Mouse (Mus musculus): ENCODE results near the gene Tmem184b.

Tmem184b gene

DNA sequence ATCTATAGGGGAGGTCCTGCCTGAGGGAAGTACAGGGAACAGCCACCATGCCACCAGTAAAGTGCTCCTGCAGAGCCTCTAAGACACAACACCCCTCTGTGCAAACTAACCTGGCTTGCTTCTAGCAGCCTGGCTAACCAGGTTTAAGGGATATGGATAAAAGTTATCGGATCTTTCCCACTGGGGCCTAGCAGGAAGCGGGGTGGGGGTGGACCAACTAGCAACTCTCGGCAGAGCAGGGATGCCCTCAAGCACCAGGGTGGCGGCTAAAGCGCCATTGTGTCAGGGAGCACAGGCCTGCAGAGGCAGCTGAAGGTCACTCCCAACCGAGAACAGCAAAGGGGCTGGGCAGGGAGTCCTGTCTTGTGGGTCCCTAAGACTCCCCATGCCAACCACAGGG lies 39.2 kb downstream of the Tmem184b start:
- DNase-seq: no peak

- no peak for DNase-seq
These were observed 42.3 kb downstream of the Tmem184b start for GRCm38 (mm10) chr15:79361023-79361422.

- no peak for DNase-seq
These were observed 43.0 kb downstream of the Tmem184b start for GRCm38 (mm10) chr15:79360371-79360770.

- DNase-seq: no peak
These were observed 43.4 kb downstream of the Tmem184b start for GRCm38 (mm10) chr15:79359954-79360353.

DNA sequence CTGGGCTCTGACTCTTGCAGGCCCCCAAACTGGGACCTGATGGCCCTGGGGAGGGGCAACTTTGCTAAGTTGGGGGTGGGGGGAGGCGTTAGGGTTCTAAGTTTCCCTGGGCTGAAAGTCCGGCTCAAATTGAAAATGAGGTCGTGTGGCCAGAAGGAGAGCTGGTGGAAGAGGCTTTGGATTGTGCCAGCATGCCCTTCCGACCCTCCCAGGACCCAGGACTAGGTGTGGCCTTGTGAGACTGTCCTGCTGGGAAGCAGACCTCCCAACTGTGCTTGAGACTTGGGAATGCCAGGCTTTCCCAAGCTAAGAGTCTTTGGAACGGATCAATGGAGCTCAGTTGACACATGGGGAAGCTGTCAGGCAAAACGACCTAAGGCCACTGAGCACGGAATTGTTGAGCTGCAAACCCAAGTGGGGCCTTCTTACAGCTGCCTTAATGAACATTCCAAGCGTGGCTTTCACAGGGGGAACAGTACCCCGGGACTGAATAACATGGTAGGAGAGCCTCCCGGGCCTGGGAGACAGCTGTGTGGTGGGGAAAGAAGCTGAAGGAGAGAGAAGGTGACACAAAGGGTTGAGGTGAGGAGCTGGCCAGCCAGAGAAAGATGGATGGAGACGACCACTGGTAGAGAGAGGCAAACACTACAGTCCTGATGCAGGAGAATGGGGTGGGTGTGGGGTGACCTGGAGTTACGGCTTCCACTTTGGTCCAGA lies 45.2 kb downstream of the Tmem184b start:
- DNase-seq: no peak

DNA sequence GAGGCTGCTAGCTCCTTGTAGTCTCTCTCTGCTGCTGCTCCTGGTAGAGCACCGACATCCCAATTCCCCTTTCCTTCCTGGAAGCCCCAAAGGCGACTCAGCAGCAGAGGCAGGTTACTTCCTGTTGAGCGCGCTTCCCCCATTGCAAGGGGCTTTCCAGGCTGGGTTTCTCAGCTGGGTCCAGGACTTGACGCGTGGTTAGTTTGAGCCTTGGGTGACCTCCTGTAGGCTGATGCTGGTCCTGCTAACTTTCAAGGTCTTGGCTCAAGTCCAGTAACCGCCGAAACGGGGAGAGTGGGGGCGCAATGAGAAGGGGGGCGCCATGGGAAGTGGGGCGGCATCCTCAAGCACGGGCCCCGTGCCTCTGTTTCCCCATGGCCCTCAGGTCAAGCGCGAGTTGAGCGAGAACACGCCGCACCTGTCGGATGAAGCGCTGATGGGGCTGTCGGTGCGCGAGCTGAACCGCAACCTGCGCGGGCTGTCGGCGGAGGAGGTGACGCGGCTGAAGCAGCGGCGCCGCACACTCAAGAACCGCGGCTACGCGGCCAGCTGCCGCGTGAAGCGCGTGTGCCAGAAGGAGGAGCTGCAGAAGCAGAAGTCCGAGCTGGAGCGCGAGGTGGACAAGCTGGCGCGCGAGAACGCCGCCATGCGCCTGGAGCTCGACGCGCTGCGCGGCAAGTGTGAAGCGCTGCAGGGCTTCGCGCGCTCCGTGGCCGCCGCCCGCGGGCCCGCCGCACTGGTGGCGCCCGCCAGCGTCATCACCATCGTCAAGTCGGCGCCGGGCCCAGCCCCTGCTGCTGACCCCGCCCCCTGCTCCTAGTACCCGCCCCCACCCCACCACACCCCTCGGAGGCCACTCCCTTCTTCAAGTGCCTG lies 46.1 kb downstream of the Tmem184b start:
- peak; percentile 92 for DNase-seq

- no peak for DNase-seq
These were observed 46.9 kb downstream of the Tmem184b start for GRCm38 (mm10) chr15:79356481-79356880.

- DNase-seq: no peak
These were observed 48.8 kb downstream of the Tmem184b start for GRCm38 (mm10) chr15:79354619-79355018.

DNA sequence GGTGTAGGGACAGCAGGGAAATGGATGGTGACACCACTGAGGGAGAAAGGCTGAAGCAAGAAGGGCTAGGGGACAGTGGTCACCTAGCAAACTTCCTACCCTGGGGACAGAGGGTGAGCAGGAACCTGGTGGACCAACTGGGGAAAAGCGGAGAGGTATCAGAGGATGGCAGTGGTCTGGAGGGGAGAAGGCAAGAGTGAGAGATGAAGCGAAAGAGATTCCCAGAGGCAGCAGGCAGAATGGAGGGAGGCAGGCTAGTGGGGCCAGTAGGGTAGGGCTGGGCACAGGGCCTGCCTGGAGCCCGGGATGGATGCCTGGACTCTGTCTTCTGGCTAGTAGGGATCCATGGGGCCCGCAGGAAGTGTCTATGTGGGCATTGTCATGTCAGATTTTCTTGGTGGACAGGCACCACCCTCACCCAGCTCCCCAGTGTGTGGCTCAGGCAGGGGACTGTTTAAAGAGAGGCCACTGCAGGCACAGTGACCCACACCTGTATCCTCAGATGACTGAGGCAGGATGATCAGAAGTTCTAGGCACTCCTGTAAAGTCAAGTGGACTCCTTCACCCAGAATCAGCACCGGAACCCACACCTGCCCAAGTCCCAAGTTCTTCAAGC lies 49.6 kb downstream of the Tmem184b start:
- DNase-seq: no peak

- DNase-seq: no peak
These were observed 50.9 kb downstream of the Tmem184b start for GRCm38 (mm10) chr15:79352479-79352878.

DNA sequence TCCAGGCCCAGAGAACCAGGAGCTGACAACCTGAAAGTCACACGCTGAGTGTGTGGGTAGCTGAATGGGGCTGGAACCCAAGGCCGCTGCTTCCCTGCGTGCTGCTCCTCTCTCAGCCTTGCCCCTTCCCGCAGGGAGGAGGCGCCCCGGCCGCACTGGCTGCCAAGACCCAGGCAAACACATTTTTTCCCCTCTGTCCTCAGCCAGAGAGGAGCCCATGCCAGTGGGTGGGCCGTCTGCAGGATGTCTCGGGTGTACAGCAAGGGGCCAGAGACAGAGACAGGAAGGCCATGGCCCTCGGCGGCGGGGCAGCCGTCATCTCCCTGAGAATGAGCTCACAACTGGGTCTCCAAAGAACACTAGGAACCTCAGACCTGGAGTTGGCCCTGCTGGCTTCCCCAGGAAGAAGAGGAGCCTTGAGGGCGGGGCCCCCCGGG lies 52.0 kb downstream of the Tmem184b start:
- no peak for DNase-seq

- no peak for DNase-seq
These were observed 52.5 kb downstream of the Tmem184b start for GRCm38 (mm10) chr15:79350866-79351265.

DNA sequence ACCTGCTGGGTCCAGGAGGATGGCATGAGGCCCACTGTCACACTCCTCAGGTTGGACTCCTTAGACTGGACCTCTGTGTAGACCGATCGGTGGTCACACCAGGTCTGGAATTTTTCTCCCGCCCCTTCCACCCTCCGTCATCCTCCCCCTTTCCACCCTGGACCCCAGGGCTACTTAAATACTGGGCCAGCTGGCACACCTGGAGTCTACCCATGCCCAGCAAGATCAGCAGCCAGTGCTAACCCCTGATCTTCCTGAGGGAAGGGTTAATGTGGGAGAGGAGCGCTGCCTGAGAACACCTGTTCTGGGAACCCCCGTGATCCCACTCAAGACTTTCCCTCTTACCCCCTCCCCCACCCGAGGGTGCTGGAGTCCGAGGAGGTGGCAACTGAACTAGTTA lies 54.7 kb downstream of the Tmem184b start:
- DNase-seq: no peak

- DNase-seq: peak; percentile 81
These were observed 55.4 kb downstream of the Tmem184b start for GRCm38 (mm10) chr15:79347845-79348506.

DNA sequence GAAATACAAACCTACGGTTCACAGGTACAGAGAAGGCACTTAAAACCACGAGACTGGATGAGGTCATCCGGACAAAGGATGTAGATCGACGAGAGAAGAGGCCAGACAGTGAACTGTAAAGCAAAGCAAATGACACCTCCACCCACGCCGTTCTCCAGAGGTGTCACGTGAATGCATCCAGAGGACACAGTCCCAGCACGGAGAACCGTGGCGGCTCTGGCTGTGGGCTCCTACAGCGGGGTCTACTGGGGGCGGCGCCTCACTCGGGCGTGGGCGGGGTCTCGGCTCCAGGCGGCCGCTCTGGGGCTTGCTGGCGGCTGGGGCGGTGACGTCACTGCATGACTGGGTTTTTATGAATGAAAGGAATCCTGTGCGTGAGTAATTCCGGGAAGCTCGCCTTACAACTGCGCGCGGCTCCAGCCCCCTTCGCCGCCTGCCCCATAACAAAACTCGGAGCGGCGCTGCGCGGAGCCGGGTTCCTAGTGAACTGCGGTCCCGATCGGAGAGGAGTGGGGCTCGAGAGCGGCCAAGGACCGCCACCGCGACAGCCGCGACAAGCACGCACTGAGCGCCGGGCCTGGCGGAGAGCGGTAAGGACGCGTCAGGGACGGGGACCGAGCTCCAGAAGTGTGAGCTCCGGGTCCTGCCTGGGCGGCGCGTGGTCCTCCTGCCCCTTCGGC lies 56.1 kb downstream of the Tmem184b start:
- peak; percentile 96 for DNase-seq

DNA sequence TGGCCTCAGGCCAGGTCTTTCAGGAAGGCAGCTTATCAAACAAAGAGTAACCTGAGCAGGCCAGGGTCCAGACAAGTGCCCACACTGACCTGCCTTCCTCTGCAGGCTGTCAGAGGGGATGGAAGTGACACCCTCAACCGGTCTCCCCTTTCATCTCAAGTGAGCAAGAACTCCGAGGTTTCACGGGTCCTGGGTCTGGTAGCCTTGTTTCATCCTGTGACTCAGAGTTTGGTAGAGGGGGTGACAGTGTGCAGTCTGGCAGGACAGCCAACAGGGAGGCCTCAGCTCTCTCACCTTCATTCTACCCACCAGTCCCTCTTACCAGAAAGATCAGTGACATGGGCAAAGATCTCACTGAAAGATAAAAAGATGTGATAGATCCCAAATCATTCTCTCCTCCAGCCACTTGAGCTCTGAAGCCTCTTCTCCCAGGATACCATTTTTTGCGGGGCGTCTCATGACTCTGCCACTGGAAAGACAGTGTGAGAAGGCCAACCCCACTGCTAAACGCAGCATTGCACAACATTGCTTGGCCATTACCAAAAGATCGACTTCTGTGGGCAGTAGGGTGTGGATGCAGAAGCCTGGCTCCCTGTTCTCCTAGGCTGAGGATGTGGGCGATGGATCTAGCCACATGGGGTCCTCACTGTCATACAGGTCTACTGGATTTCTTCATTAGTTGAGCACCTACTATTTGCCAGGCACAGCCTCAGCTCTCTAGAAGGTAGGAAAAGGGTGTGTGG lies 57.1 kb downstream of the Tmem184b start, which contains the start of gene Maff:
Gene Maff, plus strand, starts transcription at position 571 of the 743 bp plus-strand sequence.
- DNase-seq: no peak

DNA sequence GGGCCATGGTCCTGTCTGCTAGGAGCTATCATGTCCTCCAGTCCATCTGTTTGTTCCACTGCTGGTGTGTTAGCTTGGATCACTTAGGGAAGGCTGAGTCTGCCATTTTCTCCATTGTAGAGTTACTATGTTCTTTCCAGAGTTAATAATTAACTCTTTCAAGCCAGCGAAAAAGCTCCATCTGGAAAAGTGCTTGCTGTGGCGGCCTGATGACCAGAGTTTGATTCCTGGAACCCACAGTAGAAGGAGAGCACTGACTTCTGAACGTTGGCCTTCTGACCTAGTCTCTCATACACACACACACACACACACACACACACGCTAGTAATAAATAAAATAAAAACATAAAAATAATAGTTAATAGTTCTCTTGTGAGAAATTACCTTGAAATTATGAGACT lies 58.7 kb downstream of the Tmem184b start:
- no peak for DNase-seq

DNA sequence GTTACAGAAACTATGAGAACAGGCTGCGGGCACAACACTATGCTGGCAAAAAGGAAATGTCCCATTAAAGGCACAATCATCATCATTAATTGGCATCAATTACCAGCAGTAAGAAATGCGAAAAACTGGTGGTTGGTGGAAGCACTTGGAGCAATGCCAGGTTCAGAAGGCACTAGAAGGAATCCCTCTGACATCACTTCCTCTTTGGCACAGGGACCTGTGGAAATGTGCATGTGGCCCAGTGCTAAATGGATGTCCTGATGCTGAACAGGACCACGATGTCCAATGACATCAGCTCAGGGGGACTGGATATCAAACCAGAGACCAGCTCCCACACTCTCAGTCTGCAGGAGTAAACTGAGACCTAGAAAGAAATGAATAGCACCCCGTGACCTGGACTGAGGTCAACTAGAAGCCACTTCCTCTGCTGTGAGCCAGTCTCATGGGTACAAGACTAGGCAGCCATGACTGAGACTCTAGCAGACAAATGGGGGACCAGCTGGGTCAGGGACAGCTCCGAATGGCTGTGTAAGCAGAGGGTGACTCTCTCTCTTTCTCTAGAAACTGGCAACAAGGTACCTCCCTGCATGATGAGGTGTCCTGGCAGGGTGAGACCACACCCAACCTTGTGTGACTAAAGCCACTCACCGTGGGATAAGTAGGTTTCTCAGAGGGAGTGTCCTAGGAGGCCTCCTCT lies 60.6 kb downstream of the Tmem184b start:
- no peak for DNase-seq

DNA sequence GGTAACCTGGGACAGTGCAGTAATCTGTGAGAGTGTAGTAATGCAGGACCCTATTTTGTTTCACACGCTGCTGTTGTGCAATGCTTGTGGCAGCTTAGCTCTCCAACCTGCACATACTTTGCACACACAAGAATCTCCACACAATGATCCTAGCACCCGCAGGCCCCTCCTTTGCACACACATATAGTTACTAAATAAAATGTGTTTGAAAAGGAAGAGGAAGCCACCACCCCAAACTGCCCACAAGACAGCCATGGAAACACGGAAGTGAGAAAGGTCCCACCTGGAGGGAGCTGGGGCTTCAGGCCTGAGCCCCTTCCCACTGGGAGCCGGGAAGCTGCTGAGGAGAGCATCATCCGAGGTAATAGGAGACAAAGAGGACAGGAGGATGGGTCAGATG lies 64.4 kb downstream of the Tmem184b start:
- no peak for DNase-seq

DNA sequence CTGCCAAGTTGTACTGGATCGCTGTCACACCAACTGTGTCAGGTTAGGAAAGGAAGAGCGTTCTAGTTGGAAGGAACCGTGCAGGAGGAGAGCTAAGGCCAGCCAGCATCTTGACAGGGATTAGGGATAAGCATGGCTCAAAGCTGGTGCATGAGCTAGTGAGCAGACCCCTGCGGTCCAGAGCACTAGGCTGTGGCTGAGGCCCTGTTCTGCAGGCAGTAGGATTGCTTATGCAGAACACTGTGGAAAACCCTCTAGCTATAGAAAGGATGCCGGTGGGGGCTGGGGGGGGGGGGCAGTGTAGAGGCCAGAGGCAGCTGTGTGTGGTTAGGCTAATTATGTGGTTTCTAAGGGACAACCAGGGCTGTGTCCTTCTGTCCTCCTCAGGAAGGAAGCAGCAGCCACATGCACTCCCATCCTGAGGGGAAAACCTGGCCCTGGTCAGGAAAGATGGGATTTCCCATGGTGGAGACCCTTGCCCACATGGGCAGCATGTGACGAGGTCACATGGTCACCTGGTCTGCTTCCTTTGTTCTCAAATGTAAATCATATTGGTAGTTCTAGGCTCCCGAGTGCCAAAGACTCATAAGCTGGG lies 68.2 kb downstream of the Tmem184b start:
- DNase-seq: no peak

- no peak for DNase-seq
These were observed 70.0 kb downstream of the Tmem184b start for GRCm38 (mm10) chr15:79333409-79333808.
